Mouse (Mus musculus) embryo, embryonic 10 days (tissue): ENCODE data around the gene Ear6.

ENCODE experiments used
- DNase-seq: peaks from one replicate; pipeline ENCODE4 v3.0.0-alpha.2; 2015; ENCODE audit warnings: low spot score

Gene Ear6

DNA sequence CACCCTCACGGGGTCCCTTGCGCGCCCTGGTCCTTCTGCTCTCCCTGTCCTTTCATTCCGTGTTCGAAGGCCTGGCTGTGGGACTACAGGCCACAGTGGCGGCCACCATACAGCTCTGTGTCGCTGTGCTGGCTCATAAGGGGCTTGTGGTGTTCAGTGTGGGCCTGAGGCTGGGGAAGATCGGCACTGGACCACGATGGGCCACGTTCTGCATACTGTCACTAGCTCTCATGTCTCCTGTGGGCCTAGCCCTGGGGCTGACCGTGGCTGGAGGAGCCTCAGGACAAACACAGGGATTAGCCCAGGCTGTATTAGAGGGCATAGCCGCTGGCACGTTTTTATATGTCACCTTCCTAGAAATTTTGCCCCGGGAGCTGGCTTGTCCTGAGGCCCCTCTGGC lies 41.6 kb downstream of the Ear6 start:
- no peak for DNase-seq

DNA sequence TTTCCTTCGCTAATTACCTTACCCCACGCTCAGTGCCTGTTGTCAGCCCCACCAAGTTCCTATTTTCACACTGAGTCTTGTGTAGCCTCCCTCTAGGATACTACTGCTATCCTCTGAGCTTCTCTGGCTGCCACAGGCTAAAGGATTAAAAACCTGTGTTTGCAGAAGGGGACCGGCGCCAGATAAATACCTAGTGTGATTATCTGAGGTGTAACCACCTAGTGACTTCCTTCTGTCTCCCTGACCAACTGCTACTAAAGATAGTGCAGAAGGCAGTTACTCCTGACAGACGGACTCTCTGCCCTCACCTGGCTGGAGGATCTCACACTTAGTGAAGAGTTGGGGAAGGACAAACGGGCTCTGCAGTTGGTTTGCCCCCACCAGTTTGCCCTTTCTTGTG lies 42.5 kb downstream of the Ear6 start:
- no peak for DNase-seq

DNA sequence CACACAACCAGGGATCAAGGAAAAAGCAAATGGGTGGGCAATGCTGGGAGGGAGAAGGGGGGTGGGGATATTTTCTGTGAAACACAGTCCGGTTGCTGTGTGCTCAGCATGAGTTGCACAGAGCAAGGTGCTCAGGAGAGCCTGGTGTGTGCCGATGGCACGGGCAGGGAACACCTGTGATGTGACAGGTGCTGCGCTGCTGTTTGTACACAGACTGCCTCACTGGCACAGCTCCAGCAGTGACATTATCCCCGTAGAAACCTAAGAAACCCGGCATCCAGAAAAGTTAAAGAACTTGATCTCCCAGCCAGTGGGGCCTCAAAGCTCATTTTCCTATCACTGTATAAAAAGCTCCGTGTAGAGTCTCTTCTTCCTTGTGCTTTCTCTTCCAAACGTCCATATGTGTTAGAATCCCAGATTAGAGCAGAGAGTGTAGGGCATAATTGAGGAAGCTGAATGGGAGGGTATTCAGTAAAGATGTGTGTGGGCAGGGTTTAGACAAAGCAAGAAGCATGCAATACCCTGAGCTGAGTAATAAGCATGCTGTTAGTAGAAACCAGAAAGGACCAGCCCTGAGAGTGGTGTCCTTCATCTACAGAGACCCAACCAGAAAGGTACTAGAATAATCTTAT lies 43.2 kb downstream of the Ear6 start:
- no peak for DNase-seq

DNA sequence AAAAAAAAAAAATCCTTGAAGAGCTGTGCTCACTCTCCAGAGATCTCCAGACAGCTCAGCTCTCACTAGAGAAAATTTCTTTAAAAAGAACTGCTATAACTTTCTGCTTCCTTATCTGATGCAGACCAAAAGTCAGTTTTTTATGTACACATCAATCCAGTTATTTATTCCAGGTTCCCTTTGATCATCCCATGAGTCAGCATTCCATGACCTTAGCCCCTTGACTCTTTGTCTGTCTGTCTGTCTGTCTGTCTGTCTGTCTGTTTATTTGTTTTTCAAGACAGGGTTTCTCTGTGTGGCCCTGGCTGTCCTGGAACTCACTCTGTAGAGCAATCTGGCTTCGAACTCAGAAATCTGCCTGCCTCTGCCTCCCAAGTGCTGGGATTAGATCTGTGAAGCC lies 45.9 kb downstream of the Ear6 start:
- no peak for DNase-seq

DNA sequence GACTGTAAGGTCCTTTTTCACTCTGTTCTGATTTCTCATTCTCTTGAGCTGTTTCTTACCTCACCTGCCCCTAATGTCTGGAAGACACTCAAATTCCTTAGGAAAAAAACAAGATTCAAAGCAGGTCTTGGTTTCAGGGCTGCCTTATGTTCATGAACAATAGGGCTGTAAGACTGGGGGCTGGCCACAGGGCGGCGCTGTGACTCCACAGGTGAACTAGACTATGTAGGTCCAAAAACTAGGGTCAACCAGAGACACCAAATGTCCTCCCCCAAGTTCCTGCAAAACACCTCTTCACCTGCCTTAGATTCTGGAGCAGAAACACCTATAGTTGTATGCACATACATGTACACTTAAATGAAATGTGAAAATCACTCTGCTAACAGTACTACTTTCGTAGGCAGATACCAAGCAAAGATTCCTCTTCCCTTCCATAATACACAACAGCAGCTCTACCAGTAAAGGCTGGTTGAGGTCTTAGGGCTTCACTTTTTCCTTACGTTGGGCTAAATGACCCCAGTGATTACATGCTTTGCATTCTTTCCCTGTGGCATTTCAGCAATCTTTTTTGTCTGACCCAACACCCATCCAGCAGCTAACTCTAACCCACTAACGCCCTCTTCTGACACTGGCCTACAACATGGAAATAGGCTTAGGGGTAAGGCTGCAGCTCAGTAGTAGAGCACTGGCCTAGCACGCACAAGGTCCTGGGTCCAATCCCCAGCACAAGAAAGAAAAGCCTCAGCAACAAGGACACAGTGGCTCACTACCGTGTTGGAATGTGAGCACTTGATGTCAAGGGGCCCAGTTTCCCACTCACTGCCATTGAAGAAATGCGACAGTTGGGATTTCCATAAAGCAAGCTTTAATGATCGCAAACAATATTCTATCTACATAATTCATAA lies 49.6 kb downstream of the Ear6 start:
- peak; percentile 88 for DNase-seq

DNA sequence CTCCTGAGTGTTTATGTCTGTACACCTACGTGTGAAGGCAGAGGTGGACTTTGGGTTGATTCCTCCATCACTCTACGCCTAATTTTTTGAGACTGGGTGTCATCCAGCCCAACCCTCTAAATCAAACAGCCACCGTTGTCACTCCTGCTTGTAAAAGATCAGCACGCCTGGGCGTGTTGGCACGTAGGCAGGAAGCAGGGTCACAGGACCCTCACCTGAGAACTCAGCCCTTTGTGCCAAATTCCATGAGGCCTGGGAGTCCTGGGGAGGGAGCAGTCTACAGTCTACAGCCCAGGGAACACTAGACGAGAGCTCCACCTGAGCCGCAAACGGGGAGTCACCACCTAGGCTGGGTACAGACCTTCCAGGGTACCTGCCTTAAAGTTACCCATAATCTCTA lies 50.3 kb downstream of the Ear6 start:
- no peak for DNase-seq
